Mouse (Mus musculus): ENCODE measurements around the gene Fam50b. TPM values are rescaled to one million over a fixed set of nuclear protein-coding genes. Genes with fewer than 3 reads are reported as not detected.

Gene Fam50b
- polyA plus RNA-seq, 1 experiment from 2014 or later, result not detected

GRCm38 (mm10) chr13:34704835-34705234 is 29.8 kb upstream of the Fam50b start:
- H3K4me1 ChIP-seq (ENCODE audit: control insufficient read depth, insufficient read depth, low read length), result peaks cover 2% of the 10 kb centered on the region; the same call in 1 of the 2 replicates
- no peak overlapping the region for H3K4me2 ChIP-seq (ENCODE audit: low read depth)
- no peak for DNase-seq (ENCODE audit: low spot score)
- H3K27me3 ChIP-seq (ENCODE audit: control insufficient read depth, insufficient read depth, low read length), result no peaks in the 10 kb centered on the region
- no peak overlapping the region for H3K4me3 ChIP-seq (ENCODE audit: low read depth, low read length)
- 47% methylated on average over 3 of the region's 3 CpGs for WGBS
- H3K36me3 ChIP-seq (ENCODE audit: control insufficient read depth, insufficient read depth, low read length), result no peaks in the 10 kb centered on the region
- no peak for ATAC-seq (ENCODE audit: insufficient read depth, low FRiP score, low TSS enrichment)
- no peak overlapping the region for H3K9ac ChIP-seq (ENCODE audit: low read length)
- no peaks in the 10 kb centered on the region for H3K9me3 ChIP-seq (ENCODE audit: control insufficient read depth, low read length)
- H3K27ac ChIP-seq (ENCODE audit: low read depth, low read length), result no peak overlapping the region

GRCm38 (mm10) chr13:34708955-34709354 is 25.7 kb upstream of the Fam50b start:
- H3K27me3 ChIP-seq (ENCODE audit: control insufficient read depth, insufficient read depth, low read length), result no peaks in the 10 kb centered on the region
- H3K4me3 ChIP-seq (ENCODE audit: low read depth, low read length), result no peak overlapping the region
- H3K4me2 ChIP-seq (ENCODE audit: low read depth), result no peak overlapping the region
- peaks cover 2% of the 10 kb centered on the region; the same call in 1 of the 2 replicates for H3K4me1 ChIP-seq (ENCODE audit: control insufficient read depth, insufficient read depth, low read length)
- WGBS, result 63% methylated on average over 3 of the region's 3 CpGs
- no peak for ATAC-seq (ENCODE audit: insufficient read depth, low FRiP score, low TSS enrichment)
- no peak overlapping the region for H3K9ac ChIP-seq (ENCODE audit: low read length)
- no peak overlapping the region for H3K27ac ChIP-seq (ENCODE audit: low read depth, low read length)
- H3K36me3 ChIP-seq (ENCODE audit: control insufficient read depth, insufficient read depth, low read length), result no peaks in the 10 kb centered on the region
- no peak for DNase-seq (ENCODE audit: low spot score)
- no peaks in the 10 kb centered on the region for H3K9me3 ChIP-seq (ENCODE audit: control insufficient read depth, low read length)

- Histone ChIP-seq H3K36me3 (ENCODE audit: control insufficient read depth, insufficient read depth, low read length) (no peaks in the 10 kb centered on the region), H3K4me3 (ENCODE audit: low read depth, low read length) (no peak overlapping the region), H3K27me3 (ENCODE audit: control insufficient read depth, insufficient read depth, low read length) (no peaks in the 10 kb centered on the region), H3K27ac (ENCODE audit: low read depth, low read length) (no peak overlapping the region), H3K9ac (ENCODE audit: low read length) (no peak overlapping the region), H3K4me1 (ENCODE audit: control insufficient read depth, insufficient read depth, low read length) (no peaks in the 10 kb centered on the region), H3K4me2 (ENCODE audit: low read depth) (no peak overlapping the region), H3K9me3 (ENCODE audit: control insufficient read depth, low read length) (no peaks in the 10 kb centered on the region)
- ATAC-seq (ENCODE audit: insufficient read depth, low FRiP score, low TSS enrichment), result no peak
- WGBS, result 88% methylated on average over 4 of the region's 4 CpGs
- DNase-seq (ENCODE audit: low spot score), result no peak
These were observed 25.1 kb upstream of the Fam50b start for GRCm38 (mm10) chr13:34709566-34709965.

GRCm38 (mm10) chr13:34711410-34711809 is 23.2 kb upstream of the Fam50b start:
- no peaks in the 10 kb centered on the region for H3K36me3 ChIP-seq (ENCODE audit: control insufficient read depth, insufficient read depth, low read length)
- WGBS, result 91% methylated on average over 4 of the region's 4 CpGs

GRCm38 (mm10) chr13:34712881-34713280 is 21.8 kb upstream of the Fam50b start:
- no peaks in the 10 kb centered on the region for H3K4me1 ChIP-seq (ENCODE audit: control insufficient read depth, insufficient read depth, low read length)
- no peaks in the 10 kb centered on the region for H3K36me3 ChIP-seq (ENCODE audit: control insufficient read depth, insufficient read depth, low read length)
- DNase-seq (ENCODE audit: low spot score) (no peak), ATAC-seq (ENCODE audit: insufficient read depth, low FRiP score, low TSS enrichment) (no peak)
- H3K4me2 ChIP-seq (ENCODE audit: low read depth), result no peak overlapping the region
- H3K9ac ChIP-seq (ENCODE audit: low read length), result no peak overlapping the region
- no peak overlapping the region for H3K4me3 ChIP-seq (ENCODE audit: low read depth, low read length)
- no peaks in the 10 kb centered on the region for H3K9me3 ChIP-seq (ENCODE audit: control insufficient read depth, low read length)
- WGBS, result 58% methylated on average over 1 of the region's 1 CpGs
- H3K27me3 ChIP-seq (ENCODE audit: control insufficient read depth, insufficient read depth, low read length), result no peaks in the 10 kb centered on the region
- H3K27ac ChIP-seq (ENCODE audit: low read depth, low read length), result no peak overlapping the region

More at GRCm38 (mm10) chr13:34711410-34711809, 23.2 kb upstream of the Fam50b start:
- no peaks in the 10 kb centered on the region for H3K27me3 ChIP-seq (ENCODE audit: control insufficient read depth, insufficient read depth, low read length)
- H3K27ac ChIP-seq (ENCODE audit: low read depth, low read length), result no peak overlapping the region
- DNase-seq (ENCODE audit: low spot score) (no peak), ATAC-seq (ENCODE audit: insufficient read depth, low FRiP score, low TSS enrichment) (no peak)
- H3K4me3 ChIP-seq (ENCODE audit: low read depth, low read length), result no peak overlapping the region
- no peak overlapping the region for H3K4me2 ChIP-seq (ENCODE audit: low read depth)
- no peak overlapping the region for H3K9ac ChIP-seq (ENCODE audit: low read length)
- no peaks in the 10 kb centered on the region for H3K4me1 ChIP-seq (ENCODE audit: control insufficient read depth, insufficient read depth, low read length)
- H3K9me3 ChIP-seq (ENCODE audit: control insufficient read depth, low read length), result no peaks in the 10 kb centered on the region

GRCm38 (mm10) chr13:34715437-34715838 is 19.2 kb upstream of the Fam50b start:
- no peak overlapping the region for H3K27ac ChIP-seq (ENCODE audit: low read depth, low read length)
- WGBS, result 59% methylated on average over 7 of the region's 7 CpGs
- ATAC-seq (ENCODE audit: insufficient read depth, low FRiP score, low TSS enrichment), result no peak

GRCm38 (mm10) chr13:34724831-34725592 is 9.6 kb upstream of the Fam50b start:
- no peaks in the 10 kb centered on the region for H3K27me3 ChIP-seq (ENCODE audit: control insufficient read depth, insufficient read depth, low read length)
- H3K4me3 ChIP-seq (ENCODE audit: low read depth, low read length), result no peak overlapping the region
- DNase-seq (ENCODE audit: low spot score) (peak; percentile 32), ATAC-seq (ENCODE audit: insufficient read depth, low FRiP score, low TSS enrichment) (no peak)
- H3K36me3 ChIP-seq (ENCODE audit: control insufficient read depth, insufficient read depth, low read length), result no peaks in the 10 kb centered on the region
- WGBS, result 70% methylated on average over 8 of the region's 8 CpGs
- no peaks in the 10 kb centered on the region for H3K9me3 ChIP-seq (ENCODE audit: control insufficient read depth, low read length)
- H3K9ac ChIP-seq (ENCODE audit: low read length), result no peak overlapping the region
- H3K4me1 ChIP-seq (ENCODE audit: control insufficient read depth, insufficient read depth, low read length), result 0 out of 2 replicates have a peak, but pooled peaks cover 5% of the 10 kb centered on the region
- no peak overlapping the region for H3K27ac ChIP-seq (ENCODE audit: low read depth, low read length)
- no peak overlapping the region for H3K4me2 ChIP-seq (ENCODE audit: low read depth)

More at GRCm38 (mm10) chr13:34715437-34715838, 19.2 kb upstream of the Fam50b start:
- Histone ChIP-seq H3K9me3 (ENCODE audit: control insufficient read depth, low read length) (no peaks in the 10 kb centered on the region), H3K27me3 (ENCODE audit: control insufficient read depth, insufficient read depth, low read length) (no peaks in the 10 kb centered on the region), H3K4me2 (ENCODE audit: low read depth) (no peak overlapping the region), H3K9ac (ENCODE audit: low read length) (no peak overlapping the region), H3K4me1 (ENCODE audit: control insufficient read depth, insufficient read depth, low read length) (no peaks in the 10 kb centered on the region), H3K4me3 (ENCODE audit: low read depth, low read length) (no peak overlapping the region), H3K36me3 (ENCODE audit: control insufficient read depth, insufficient read depth, low read length) (no peaks in the 10 kb centered on the region)
- DNase-seq (ENCODE audit: low spot score), result no peak

GRCm38 (mm10) chr13:34725800-34726476 is 8.7 kb upstream of the Fam50b start:
- no peak for ATAC-seq (ENCODE audit: insufficient read depth, low FRiP score, low TSS enrichment)
- Histone ChIP-seq H3K9me3 (ENCODE audit: control insufficient read depth, low read length) (no peaks in the 10 kb centered on the region), H3K4me3 (ENCODE audit: low read depth, low read length) (no peak overlapping the region), H3K36me3 (ENCODE audit: control insufficient read depth, insufficient read depth, low read length) (no peaks in the 10 kb centered on the region), H3K4me1 (ENCODE audit: control insufficient read depth, insufficient read depth, low read length) (0 out of 2 replicates have a peak, but pooled peaks cover 5% of the 10 kb centered on the region), H3K4me2 (ENCODE audit: low read depth) (no peak overlapping the region), H3K27ac (ENCODE audit: low read depth, low read length) (no peak overlapping the region), H3K27me3 (ENCODE audit: control insufficient read depth, insufficient read depth, low read length) (no peaks in the 10 kb centered on the region), H3K9ac (ENCODE audit: low read length) (no peak overlapping the region)
- DNase-seq (ENCODE audit: low spot score), result peak; percentile 33
- WGBS, result 46% methylated on average over 9 of the region's 9 CpGs

- Histone ChIP-seq H3K36me3 (ENCODE audit: control insufficient read depth, insufficient read depth, low read length) (no peaks in the 10 kb centered on the region), H3K4me1 (ENCODE audit: control insufficient read depth, insufficient read depth, low read length) (0 out of 2 replicates have a peak, but pooled peaks cover 5% of the 10 kb centered on the region), H3K4me3 (ENCODE audit: low read depth, low read length) (no peak overlapping the region), H3K9ac (ENCODE audit: low read length) (no peak overlapping the region), H3K27me3 (ENCODE audit: control insufficient read depth, insufficient read depth, low read length) (no peaks in the 10 kb centered on the region), H3K9me3 (ENCODE audit: control insufficient read depth, low read length) (no peaks in the 10 kb centered on the region), H3K4me2 (ENCODE audit: low read depth) (no peak overlapping the region), H3K27ac (ENCODE audit: low read depth, low read length) (no peak overlapping the region)
- no peak for DNase-seq (ENCODE audit: low spot score)
- no peak for ATAC-seq (ENCODE audit: insufficient read depth, low FRiP score, low TSS enrichment)
- 62% methylated on average over 8 of the region's 8 CpGs for WGBS
These were observed 8.2 kb upstream of the Fam50b start for GRCm38 (mm10) chr13:34726477-34726805.
